Mouse (Mus musculus) liver, postnatal 0 days (tissue): ENCODE results near the gene Retreg1. TPM values are rescaled to one million over a fixed set of nuclear protein-coding genes. Genes with fewer than 3 reads are reported as not detected.

ENCODE experiments used
- ATAC-seq: fragments of 200-750 bp; cut with Nextera tagmentation; 2 replicates; pipeline ENCODE4 v1.8.0; 2017; ENCODE audit warnings: mild to moderate bottlenecking, moderate library complexity
- DNase-seq: peaks from one replicate; pipeline ENCODE4 v3.0.0-alpha.2; 2016
- H3K27ac ChIP-seq: fragments of 300-500 bp; sonication (generic); 2 replicates; pipeline ENCODE4 v1.5.1; 2014; ENCODE audit warnings: antibody characterized with exemption, moderate library complexity, mild to moderate bottlenecking, low read depth
- H3K27me3 ChIP-seq: fragments of 300-500 bp; sonication (generic); 2 replicates; pipeline ENCODE4 v1.6.1; 2014; ENCODE audit warnings: low read length, control low read depth, mixed read lengths; ENCODE audit not compliant: insufficient read depth
- H3K36me3 ChIP-seq: fragments of 300-500 bp; sonication (generic); replicated peaks from 2 replicates; pipeline ENCODE4 v1.6.1; 2014; ENCODE audit warnings: mild to moderate bottlenecking, control low read depth, low read length, moderate library complexity, mixed read lengths; ENCODE audit not compliant: insufficient read depth
- H3K4me1 ChIP-seq: fragments of 300-500 bp; sonication (generic); 2 replicates; pipeline ENCODE4 v1.6.1; 2014; ENCODE audit warnings: antibody characterized with exemption, mild to moderate bottlenecking, control low read depth; ENCODE audit not compliant: insufficient read depth
- H3K4me2 ChIP-seq: fragments of 300-500 bp; sonication (generic); 2 replicates; pipeline ENCODE4 v1.6.1; 2014; ENCODE audit warnings: low read depth, mild to moderate bottlenecking, low read length, moderate library complexity, mixed read lengths
- H3K4me3 ChIP-seq: fragments of 300-500 bp; sonication (generic); 2 replicates; pipeline ENCODE4 v1.5.1; 2014; ENCODE audit warnings: low read depth, low read length
- H3K9ac ChIP-seq: fragments of 300-500 bp; sonication (generic); replicated peaks from 2 replicates; pipeline ENCODE4 v1.6.1; 2014; ENCODE audit warnings: mild to moderate bottlenecking, moderate library complexity
- H3K9me3 ChIP-seq: fragments of 300-500 bp; sonication (generic); 2 replicates; pipeline ENCODE4 v1.6.1; 2016; ENCODE audit warnings: mild to moderate bottlenecking, control low read depth, low read length, mixed read lengths
- CTCF ChIP-seq: sonication (generic); IDR thresholded peaks from 2 replicates; pipeline ENCODE4 v1.5.1; 2016; ENCODE audit warnings: antibody characterized with exemption, low read depth
- EP300 ChIP-seq: IDR thresholded peaks from 2 replicates; pipeline ENCODE4 v1.6.1; 2016; ENCODE audit warnings: antibody characterized with exemption, low read depth, mild to moderate bottlenecking
- WGBS: fragments of 180-500 bp; shearing (Covaris S2); extraction: QIAGEN DNeasy Blood & Tissue Kit; methylation state at CpG from one replicate; pipeline ENCODE4 v1.1.7; 2014; ENCODE audit not compliant: insufficient replicate concordance; 5-methylcytosine and 5-hydroxymethylcytosine counted together
- polyA plus RNA-seq: library from polyadenylated mRNA; unstranded; fragments of >200 nt; fragmentation: Nextera tagmentation; extraction: Ambion mirVana; gene quantifications from 2 replicates; pipeline ENCODE4 v1.2.1, GENCODE M21; 2015

Retreg1 gene
- polyA plus RNA-seq, 1 experiment from 2014 or later, result 18.6 TPM

DNA sequence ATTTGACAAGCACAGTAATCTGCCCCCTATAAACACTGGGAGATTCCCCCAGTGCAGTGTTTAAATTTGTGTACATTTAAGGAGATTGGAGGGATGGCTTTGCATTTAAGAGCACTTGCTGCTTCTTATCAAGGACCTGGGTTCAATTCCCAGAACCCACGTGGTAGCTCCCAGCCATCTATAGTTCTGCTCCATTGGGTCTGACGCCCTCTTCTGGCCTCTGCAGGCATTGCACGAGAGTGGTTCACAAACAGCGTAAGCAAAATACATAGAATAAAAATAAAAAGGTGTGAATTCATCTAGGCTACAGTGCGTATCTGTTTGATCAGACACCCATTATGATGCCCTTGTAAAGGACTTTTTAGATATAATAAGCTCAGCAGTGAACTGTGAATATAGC, 85.9 kb downstream of the Retreg1 start:
- DNase-seq, result no peak
- Histone ChIP-seq H3K4me1 (peaks cover 19% of the 10 kb centered on the region), H3K9ac (no peak overlapping the region)

GRCm38 (mm10) chr15:25929518-25929917, 86.5 kb downstream of the Retreg1 start:
- 50% methylated on average over 11 of the region's 11 CpGs for WGBS
- DNase-seq, result no peak

More for the DNA sequence above, 85.9 kb downstream of the Retreg1 start:
- no peak for ATAC-seq
- H3K27ac ChIP-seq, result no peak overlapping the region
- no peaks in the 10 kb centered on the region for H3K9me3 ChIP-seq
- no peak overlapping the region for H3K4me3 ChIP-seq
- H3K27me3 ChIP-seq, result no peaks in the 10 kb centered on the region
- 63% methylated on average over 5 of the region's 5 CpGs for WGBS
- H3K36me3 ChIP-seq, result no peaks in the 10 kb centered on the region
- no peak overlapping the region for H3K4me2 ChIP-seq
- TF ChIP-seq CTCF, result peak; percentile 51
- no peak for TF ChIP-seq EP300

DNA sequence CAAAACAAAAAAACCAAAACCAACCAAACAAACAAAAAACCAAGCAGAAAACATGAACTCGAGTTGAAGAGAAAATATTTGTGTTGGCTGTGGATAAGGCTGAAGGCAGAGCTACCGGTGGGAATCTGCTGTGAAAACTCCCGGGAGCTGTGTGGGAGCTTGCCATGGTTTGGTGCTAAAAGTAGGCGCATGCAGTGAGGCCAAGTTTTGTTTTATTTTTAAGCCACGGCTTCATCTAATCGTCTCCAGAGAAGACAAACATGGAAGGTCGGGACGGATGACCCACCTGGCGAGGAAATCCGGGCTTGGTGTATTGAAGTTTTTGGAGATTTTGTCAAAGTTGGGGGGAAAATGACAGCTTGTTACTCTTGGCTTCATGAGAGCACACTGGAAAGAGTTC, 87.0 kb downstream of the Retreg1 start:
- H3K27ac ChIP-seq, result no peak overlapping the region
- no peaks in the 10 kb centered on the region for H3K36me3 ChIP-seq
- WGBS, result 70% methylated on average over 10 of the region's 10 CpGs
- no peak overlapping the region for H3K4me2 ChIP-seq
- ATAC-seq (no peak), DNase-seq (no peak)
- H3K9ac ChIP-seq, result no peak overlapping the region
- no peak for TF ChIP-seq EP300
- TF ChIP-seq CTCF, result no peak
- no peaks in the 10 kb centered on the region for H3K27me3 ChIP-seq
- peaks cover 23% of the 10 kb centered on the region for H3K4me1 ChIP-seq
- no peak overlapping the region for H3K4me3 ChIP-seq
- no peaks in the 10 kb centered on the region for H3K9me3 ChIP-seq

More at GRCm38 (mm10) chr15:25929518-25929917, 86.5 kb downstream of the Retreg1 start:
- H3K9ac ChIP-seq, result no peak overlapping the region
- H3K27me3 ChIP-seq, result no peaks in the 10 kb centered on the region
- H3K4me1 ChIP-seq, result peaks cover 21% of the 10 kb centered on the region
- H3K4me3 ChIP-seq, result no peak overlapping the region
- H3K4me2 ChIP-seq, result no peak overlapping the region
- H3K36me3 ChIP-seq, result no peaks in the 10 kb centered on the region
- H3K27ac ChIP-seq, result no peak overlapping the region
- TF ChIP-seq CTCF, result no peak
- no peak for TF ChIP-seq EP300
- ATAC-seq, result no peak
- no peaks in the 10 kb centered on the region for H3K9me3 ChIP-seq

- ATAC-seq (no peak), DNase-seq (no peak)
- no peak for TF ChIP-seq CTCF
- no peak for TF ChIP-seq EP300
- Histone ChIP-seq H3K4me1 (peaks cover 25% of the 10 kb centered on the region), H3K9me3 (no peaks in the 10 kb centered on the region), H3K27me3 (no peaks in the 10 kb centered on the region), H3K36me3 (no peaks in the 10 kb centered on the region), H3K9ac (no peak overlapping the region), H3K27ac (no peak overlapping the region), H3K4me2 (no peak overlapping the region), H3K4me3 (no peak overlapping the region)
- 80% methylated on average over 5 of the region's 5 CpGs for WGBS
Measured at GRCm38 (mm10) chr15:25930657-25931056, 87.7 kb downstream of the Retreg1 start.

- no peak for TF ChIP-seq CTCF
- TF ChIP-seq EP300, result no peak
- H3K9me3 ChIP-seq, result no peaks in the 10 kb centered on the region
- no peak for DNase-seq
- 67% methylated on average over 9 of the region's 9 CpGs for WGBS
- H3K36me3 ChIP-seq, result no peaks in the 10 kb centered on the region
- peaks cover 29% of the 10 kb centered on the region for H3K4me1 ChIP-seq
- no peak overlapping the region for H3K9ac ChIP-seq
- H3K27ac ChIP-seq, result peak overlapping the region; percentile 96
- H3K4me3 ChIP-seq, result no peak overlapping the region
- H3K27me3 ChIP-seq, result no peaks in the 10 kb centered on the region
- H3K4me2 ChIP-seq, result 0 out of 2 replicates have a peak overlapping the region, but pooled peaks have one; percentile 70
- ATAC-seq, result no peak
Measured at GRCm38 (mm10) chr15:25932497-25932896, 89.5 kb downstream of the Retreg1 start.

GRCm38 (mm10) chr15:25932937-25933684, 90.1 kb downstream of the Retreg1 start:
- peak; percentile 30; the same call in 1 of the 2 replicates for TF ChIP-seq EP300
- TF ChIP-seq CTCF, result no peak
- H3K4me1 ChIP-seq, result peaks cover 29% of the 10 kb centered on the region
- 20% methylated on average over 16 of the region's 16 CpGs for WGBS
- no peaks in the 10 kb centered on the region for H3K9me3 ChIP-seq
- H3K27me3 ChIP-seq, result no peaks in the 10 kb centered on the region
- H3K36me3 ChIP-seq, result no peaks in the 10 kb centered on the region
- H3K4me2 ChIP-seq, result peak overlapping the region; percentile 70
- H3K27ac ChIP-seq, result peak overlapping the region; percentile 96
- DNase-seq, result peak; percentile 70
- H3K9ac ChIP-seq, result peak overlapping the region; percentile 58
- ATAC-seq, result peak; percentile 83
- peak overlapping the region; percentile 40 for H3K4me3 ChIP-seq
